Mouse (Mus musculus) heart, embryonic 15.5 days (tissue): ENCODE measurements at regions not wholly inside any gene's neighbourhood (a gene's known extent, or its start where the extent isn't known, plus 50 kb on each side); places are given as distances from the start of the nearest gene placed in this dataset.
A peak's percentile ranks its signal among the peaks of the same experiment; 100 is the strongest.
"Not testable (repeated sequence)": the region's sequence is repeated elsewhere in the genome, so short reads cannot be mapped to it uniquely, and the experiment has no call there.

Experiments
- ATAC-seq: fragments of 200-750 bp; cut with Nextera tagmentation; replicated peaks from 2 replicates; pipeline ENCODE4 v1.8.0; 2017; ENCODE audit warnings: low read depth, moderate TSS enrichment; ENCODE audit not compliant: insufficient number of reproducible peaks, insufficient read depth, low FRiP score
- H3K27ac ChIP-seq: fragments of 300-500 bp; sonication (generic); 2 replicates; pipeline ENCODE4 v1.5.1; 2015; ENCODE audit warnings: mild to moderate bottlenecking, inconsistent platforms
- H3K27me3 ChIP-seq: fragments of 300-500 bp; sonication (generic); 2 replicates; pipeline ENCODE4 v1.6.1; 2015; ENCODE audit warnings: inconsistent platforms
- H3K36me3 ChIP-seq: fragments of 300-500 bp; sonication (generic); 2 replicates; pipeline ENCODE4 v1.6.1; 2015; ENCODE audit warnings: mild to moderate bottlenecking, inconsistent platforms
- H3K4me1 ChIP-seq: fragments of 300-500 bp; sonication (generic); replicated peaks from 2 replicates; pipeline ENCODE4 v1.6.1; 2015; ENCODE audit warnings: inconsistent platforms
- H3K4me2 ChIP-seq: fragments of 300-500 bp; sonication (generic); 2 replicates; pipeline ENCODE4 v1.6.1; 2015; ENCODE audit warnings: inconsistent platforms, mild to moderate bottlenecking, moderate library complexity
- H3K4me3 ChIP-seq: fragments of 300-500 bp; sonication (generic); 2 replicates; pipeline ENCODE4 v1.5.1; 2015; ENCODE audit warnings: mild to moderate bottlenecking, inconsistent platforms
- H3K9ac ChIP-seq: fragments of 300-500 bp; sonication (generic); 2 replicates; pipeline ENCODE4 v1.6.1; 2015; ENCODE audit warnings: mild to moderate bottlenecking, inconsistent platforms
- H3K9me3 ChIP-seq: fragments of 300-500 bp; sonication (generic); replicated peaks from 2 replicates; pipeline ENCODE4 v1.6.1; 2016; ENCODE audit warnings: inconsistent platforms
- WGBS: fragments of 180-500 bp; shearing (Covaris S2); methylation state at CpG from one replicate; pipeline ENCODE4 v1.1.7; 2015; ENCODE audit warnings: mixed read lengths; 5-methylcytosine and 5-hydroxymethylcytosine counted together

DNA sequence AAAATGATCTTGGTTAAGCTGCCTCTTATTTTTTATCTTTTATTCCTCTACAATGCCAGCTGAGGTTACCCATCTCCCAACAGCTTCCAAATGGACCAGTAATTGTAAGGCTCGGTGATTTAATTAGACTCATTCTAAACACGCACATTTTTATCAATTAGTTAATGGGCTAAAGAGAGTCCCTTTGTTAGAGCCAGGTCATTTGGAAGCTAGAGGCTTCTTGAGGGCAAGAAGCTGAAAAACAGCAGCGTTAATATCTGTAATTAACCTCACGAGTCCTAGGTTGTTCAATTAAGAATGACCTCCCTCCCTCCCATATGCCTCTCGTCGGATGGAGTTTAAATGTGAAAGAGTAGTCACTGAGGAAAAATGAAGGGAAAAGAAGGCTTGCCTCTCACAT, 66.5 kb downstream of the Otx2 start:
- Histone ChIP-seq H3K27me3 (no peaks in the 10 kb centered on the region), H3K4me2 (no peak overlapping the region), H3K27ac (no peak overlapping the region), H3K36me3 (no peaks in the 10 kb centered on the region), H3K9me3 (no peaks in the 10 kb centered on the region), H3K9ac (no peak overlapping the region), H3K4me3 (no peak overlapping the region), H3K4me1 (no peaks in the 10 kb centered on the region)
- WGBS: 79% methylated on average over 6 of the region's 6 CpGs
- ATAC-seq: no peak

DNA sequence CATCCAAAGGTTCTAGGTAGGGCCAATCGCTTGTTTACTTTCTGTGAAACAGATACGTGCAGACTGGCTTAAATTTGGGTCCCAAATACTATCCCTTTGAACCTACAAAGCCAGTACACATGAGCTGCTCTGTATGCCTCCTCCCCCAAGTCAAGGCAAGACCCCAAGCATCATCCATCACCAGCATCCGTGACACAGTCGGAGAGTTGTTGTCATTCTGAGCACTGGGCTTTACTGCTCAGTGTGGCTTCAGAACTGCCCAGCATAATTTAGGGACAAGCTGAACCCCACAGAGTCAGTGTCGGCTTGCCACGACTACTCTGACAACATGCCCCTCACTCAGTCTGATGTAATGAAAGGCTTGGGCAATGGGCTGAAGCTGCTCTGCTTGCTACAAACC, 70.1 kb downstream of the Otx2 start:
- H3K27me3 ChIP-seq: no peaks in the 10 kb centered on the region
- H3K4me1 ChIP-seq: no peaks in the 10 kb centered on the region
- 73% methylated on average over 6 of the region's 6 CpGs for WGBS
- no peak overlapping the region for H3K27ac ChIP-seq
- no peak overlapping the region for H3K4me3 ChIP-seq
- no peak overlapping the region for H3K9ac ChIP-seq
- no peak overlapping the region for H3K4me2 ChIP-seq
- ATAC-seq: no peak
- no peaks in the 10 kb centered on the region for H3K36me3 ChIP-seq
- no peaks in the 10 kb centered on the region for H3K9me3 ChIP-seq

- Histone ChIP-seq H3K4me1 (peaks cover 11% of the 10 kb centered on the region), H3K36me3 (no peaks in the 10 kb centered on the region), H3K4me2 (no peak overlapping the region), H3K9me3 (no peaks in the 10 kb centered on the region), H3K4me3 (no peak overlapping the region), H3K9ac (no peak overlapping the region), H3K27me3 (no peaks in the 10 kb centered on the region), H3K27ac (no peak overlapping the region)
- 85% methylated on average over 5 of the region's 5 CpGs for WGBS
- no peak for ATAC-seq
These were observed 79.3 kb downstream of the Otx2 start for GRCm38 (mm10) chr14:48594334-48594733.

DNA sequence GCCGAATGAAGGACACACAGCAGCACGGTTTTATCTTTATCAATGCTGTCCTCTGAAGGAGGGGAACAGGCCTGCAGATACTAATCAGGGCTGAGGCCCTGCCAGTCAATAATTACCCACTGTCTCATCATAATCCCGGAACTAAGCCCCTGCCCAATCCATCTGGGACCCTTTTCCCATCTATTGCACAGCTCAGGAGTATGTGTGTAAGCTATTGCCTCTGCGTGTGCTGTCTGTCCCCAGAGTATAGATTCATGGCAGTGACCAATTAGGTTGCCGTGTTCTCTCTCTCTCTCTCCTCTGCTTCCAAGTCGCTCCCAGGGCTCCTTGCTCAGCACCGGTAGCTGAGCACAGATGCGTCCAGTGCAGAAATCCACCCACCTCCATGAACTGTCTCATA, 80.3 kb downstream of the Otx2 start:
- no peak for ATAC-seq
- Histone ChIP-seq H3K4me2 (no peak overlapping the region), H3K27ac (no peak overlapping the region), H3K9me3 (no peaks in the 10 kb centered on the region), H3K36me3 (no peaks in the 10 kb centered on the region), H3K27me3 (no peaks in the 10 kb centered on the region), H3K4me3 (no peak overlapping the region), H3K4me1 (peaks cover 11% of the 10 kb centered on the region), H3K9ac (no peak overlapping the region)
- 70% methylated on average over 8 of the region's 8 CpGs for WGBS

DNA sequence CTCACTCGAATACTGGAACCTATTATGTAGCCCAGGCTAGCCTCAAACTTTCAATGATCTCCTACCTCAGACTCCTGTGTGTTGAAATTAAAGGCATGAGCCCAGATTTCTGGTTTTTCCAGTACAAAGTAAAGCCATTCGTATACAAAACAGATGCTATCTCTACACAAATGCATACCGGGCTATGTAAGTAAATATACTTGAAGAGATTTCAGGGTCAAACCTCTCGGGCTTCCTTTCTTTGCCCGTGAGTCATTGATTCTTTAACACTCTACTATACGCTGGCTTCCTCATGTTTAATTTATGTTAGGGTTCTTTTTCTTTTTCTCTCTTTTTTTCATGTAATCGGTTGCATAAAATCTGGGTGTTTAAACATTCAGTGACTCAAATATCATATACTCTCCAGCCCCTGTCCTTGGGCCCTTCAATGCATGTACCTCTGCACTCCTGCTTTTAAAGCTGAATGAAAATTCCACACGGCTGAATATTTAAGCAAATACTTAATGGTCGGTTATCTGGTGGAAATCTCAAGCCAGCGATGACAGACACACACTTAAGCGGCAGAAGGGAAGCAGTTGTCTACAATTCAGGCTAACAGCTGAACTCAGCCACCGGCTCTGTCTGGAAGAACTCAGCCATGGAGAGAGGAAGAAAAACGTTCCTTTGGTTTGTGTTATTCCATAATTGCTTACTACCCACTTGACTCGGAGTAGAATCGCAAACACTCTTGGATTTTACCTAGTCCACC, 82.0 kb downstream of the Otx2 start:
- ATAC-seq: no peak
- H3K27me3 ChIP-seq: no peaks in the 10 kb centered on the region
- no peaks in the 10 kb centered on the region for H3K9me3 ChIP-seq
- H3K27ac ChIP-seq: no peak overlapping the region
- peaks cover 11% of the 10 kb centered on the region for H3K4me1 ChIP-seq
- H3K4me2 ChIP-seq: no peak overlapping the region
- H3K4me3 ChIP-seq: no peak overlapping the region
- 54% methylated on average over 15 of the region's 15 CpGs for WGBS
- H3K36me3 ChIP-seq: no peaks in the 10 kb centered on the region
- H3K9ac ChIP-seq: no peak overlapping the region

- peak overlapping the region; percentile 38 for H3K4me3 ChIP-seq
These were observed 83.2 kb downstream of the Otx2 start for GRCm38 (mm10) chr14:48590426-48590825.

GRCm38 (mm10) chr14:48589702-48590325, 83.8 kb downstream of the Otx2 start:
- Histone ChIP-seq H3K27ac (no peak overlapping the region), H3K4me1 (peaks cover 11% of the 10 kb centered on the region), H3K4me3 (peak overlapping the region; percentile 38), H3K36me3 (no peaks in the 10 kb centered on the region), H3K4me2 (peak overlapping the region; percentile 62), H3K9ac (no peak overlapping the region), H3K27me3 (no peaks in the 10 kb centered on the region), H3K9me3 (no peaks in the 10 kb centered on the region)
- WGBS: 23% methylated on average over 15 of the region's 15 CpGs
- 0 out of 2 replicates have a peak, but pooled peaks have one; percentile 31 for ATAC-seq

More at GRCm38 (mm10) chr14:48590426-48590825, 83.2 kb downstream of the Otx2 start:
- H3K4me2 ChIP-seq: peak overlapping the region; percentile 62
- H3K27me3 ChIP-seq: no peaks in the 10 kb centered on the region
- no peaks in the 10 kb centered on the region for H3K9me3 ChIP-seq
- H3K4me1 ChIP-seq: peaks cover 11% of the 10 kb centered on the region
- 33% methylated on average over 14 of the region's 14 CpGs for WGBS
- 0 out of 2 replicates have a peak, but pooled peaks have one; percentile 4 for ATAC-seq
- H3K9ac ChIP-seq: no peak overlapping the region
- no peaks in the 10 kb centered on the region for H3K36me3 ChIP-seq
- H3K27ac ChIP-seq: no peak overlapping the region

DNA sequence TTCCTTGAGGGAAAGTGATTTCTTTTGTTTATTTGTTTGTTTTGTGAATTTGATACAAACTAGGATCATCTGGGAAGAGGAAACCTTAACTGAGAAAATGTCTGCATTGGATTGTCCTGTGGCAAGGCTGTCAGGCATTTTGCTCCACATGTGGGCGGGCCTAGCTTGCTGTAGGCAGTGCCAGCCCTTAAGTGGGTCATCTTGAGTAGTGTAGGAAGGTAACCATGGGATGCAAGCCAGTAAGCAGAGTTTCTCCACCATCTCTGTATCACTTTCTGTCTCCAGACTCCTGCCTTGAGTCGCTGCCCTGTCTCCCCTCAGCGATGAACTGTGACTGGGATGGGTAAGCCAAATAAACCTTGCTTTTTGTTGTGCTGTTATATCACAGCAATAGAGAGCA, 87.8 kb downstream of the Otx2 start:
- 89% methylated on average over 3 of the region's 3 CpGs for WGBS
- no peak overlapping the region for H3K9ac ChIP-seq
- H3K27ac ChIP-seq: no peak overlapping the region
- H3K4me3 ChIP-seq: no peak overlapping the region
- H3K36me3 ChIP-seq: no peaks in the 10 kb centered on the region
- no peak overlapping the region for H3K4me2 ChIP-seq
- no peaks in the 10 kb centered on the region for H3K9me3 ChIP-seq
- no peak for ATAC-seq
- H3K4me1 ChIP-seq: peaks cover 11% of the 10 kb centered on the region
- no peaks in the 10 kb centered on the region for H3K27me3 ChIP-seq

- no peak overlapping the region for H3K4me2 ChIP-seq
- H3K27me3 ChIP-seq: no peaks in the 10 kb centered on the region
- no peak overlapping the region for H3K27ac ChIP-seq
- no peak overlapping the region for H3K9ac ChIP-seq
- H3K36me3 ChIP-seq: no peaks in the 10 kb centered on the region
- H3K9me3 ChIP-seq: no peaks in the 10 kb centered on the region
- ATAC-seq: no peak
- WGBS: 53% methylated on average over 3 of the region's 3 CpGs
- H3K4me3 ChIP-seq: no peak overlapping the region
- H3K4me1 ChIP-seq: peaks cover 1% of the 10 kb centered on the region
These were observed 89.0 kb downstream of the Otx2 start for GRCm38 (mm10) chr14:48584571-48584970.

DNA sequence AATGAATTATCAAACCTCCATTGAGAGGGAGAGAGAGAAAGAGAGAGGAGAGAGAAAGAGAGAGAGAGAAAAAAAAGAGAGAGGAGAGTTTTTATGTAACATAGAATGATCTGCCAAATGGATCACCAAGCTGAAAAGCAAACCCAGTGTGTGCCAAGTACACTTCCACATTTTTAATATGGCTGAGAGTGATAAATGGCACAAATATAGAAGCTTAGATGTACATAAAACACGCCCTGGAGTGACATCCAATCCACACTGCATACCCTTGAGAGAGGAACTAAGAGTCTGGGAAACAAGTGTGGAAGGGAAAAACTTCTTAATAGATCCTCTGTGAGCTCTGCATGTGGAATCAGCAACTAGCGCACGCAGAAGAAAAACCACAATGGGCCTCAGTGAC, 90.1 kb downstream of the Otx2 start:
- Histone ChIP-seq H3K4me3 (no peak overlapping the region), H3K4me1 (no peaks in the 10 kb centered on the region), H3K9ac (no peak overlapping the region), H3K36me3 (no peaks in the 10 kb centered on the region), H3K27me3 (no peaks in the 10 kb centered on the region), H3K4me2 (no peak overlapping the region), H3K9me3 (no peaks in the 10 kb centered on the region), H3K27ac (no peak overlapping the region)
- no peak for ATAC-seq
- 76% methylated on average over 3 of the region's 3 CpGs for WGBS

GRCm38 (mm10) chr14:48582080-48582479, 91.5 kb downstream of the Otx2 start:
- Histone ChIP-seq H3K27me3 (no peaks in the 10 kb centered on the region), H3K9ac (no peak overlapping the region), H3K4me2 (no peak overlapping the region), H3K9me3 (no peaks in the 10 kb centered on the region), H3K4me1 (no peaks in the 10 kb centered on the region), H3K27ac (no peak overlapping the region), H3K36me3 (no peaks in the 10 kb centered on the region), H3K4me3 (no peak overlapping the region)
- no peak for ATAC-seq
- 70% methylated on average over 1 of the region's 1 CpGs for whole genome bisulfite sequencing

- not testable (repeated sequence) for H3K9me3 ChIP-seq, H3K9ac ChIP-seq, H3K27ac ChIP-seq, H3K4me3 ChIP-seq, ATAC-seq, H3K27me3 ChIP-seq, H3K36me3 ChIP-seq, H3K4me1 ChIP-seq, H3K4me2 ChIP-seq
- 11% methylated on average over 2 of the region's 2 CpGs for WGBS
These were observed 92.3 kb downstream of the Otx2 start for GRCm38 (mm10) chr14:48581308-48581707.
